In genomic region chr14:119965842-119966483, GRCm38 (mm10) we compare ENCODE assay signal across 9 mouse cellular contexts.
A peak's percentile ranks its signal among the peaks of the same experiment; 100 is the strongest.
DNase-seq lines count a peak whose midpoint lies in the region; ATAC-seq and TF ChIP-seq lines count a peak whose summit lies in the region.
"Had no signal": no experiment of that assay in that cellular context is flagged by ENCODE, and none has a peak within 500 bp of the region (broad histone marks: within the 10 kb centered on the region; RNA-seq: fewer than 3 reads in every experiment).

No protein-coding gene starts in this region.

- H3K27me3 ChIP-seq in lung, postnatal 0 days (replicated peaks; ENCODE audit: insufficient read depth, low read length), result no peaks in the 10 kb centered on the region
- H3K27me3 ChIP-seq: embryonic facial prominence, embryonic 15.5 days had no signal

- H3K4me2 ChIP-seq in lung, postnatal 0 days (replicated peaks; ENCODE audit: low read depth, low read length), result no peak overlapping the region
- H3K4me2 ChIP-seq: embryonic facial prominence, embryonic 15.5 days had no signal

- TF ChIP-seq CTCF in lung, postnatal 0 days (IDR thresholded peaks at IDR 0.05), result no peak

- no peak for ATAC-seq in lung, postnatal 0 days
- no peak for ATAC-seq in inflammation-experienced regulatory T-cells, adult 6 months

- DNase-seq in gastrocnemius, postnatal 10 days, result peak; percentile 22
- DNase-seq in gastrocnemius, adult 18-20 months (ENCODE audit: low spot score), result no peak
- DNase-seq in lung, postnatal 14 days, result peak; percentile 54
- no peak for DNase-seq in lung, postnatal 0 days (ENCODE audit: low spot score)
- peak; percentile 13 to 35 for DNase-seq in frontal cortex, postnatal 10 days (ENCODE audit: low spot score in 2 of 2)
- peak; percentile 68 to 80 for DNase-seq in right cerebral cortex, postnatal 10 days (ENCODE audit: low spot score in 2 of 2)
- no peak for DNase-seq in gastrocnemius, postnatal 36 days

- no peaks in the 10 kb centered on the region for H3K9me3 ChIP-seq in lung, postnatal 0 days (ENCODE audit: low read length)
- H3K9me3 ChIP-seq: embryonic facial prominence, embryonic 15.5 days had no signal

- no peaks in the 10 kb centered on the region for H3K36me3 ChIP-seq in lung, postnatal 0 days (ENCODE audit: insufficient read depth, low read length)
- H3K36me3 ChIP-seq: embryonic facial prominence, embryonic 15.5 days had no signal

- intact Hi-C loops in gastrocnemius, postnatal 36 days (cut with DNase I), result loop anchor here (2.0 kb wide), 1 partner anchor 15 kb away; no protein-coding TSS in a partner anchor

- H3K4me3 ChIP-seq in lung, postnatal 0 days (ENCODE audit: low read depth, low read length), result no peak overlapping the region
- H3K4me3 ChIP-seq: embryonic facial prominence, embryonic 15.5 days had no signal

- H3K27ac ChIP-seq in lung, postnatal 0 days (ENCODE audit: low read length), result no peak overlapping the region
- H3K27ac ChIP-seq: embryonic facial prominence, embryonic 15.5 days had no signal

- WGBS in lung, postnatal 0 days, result 71% methylated on average over 11 of the region's 11 CpGs

- no peaks in the 10 kb centered on the region for H3K4me1 ChIP-seq in lung, postnatal 0 days (ENCODE audit: insufficient read depth, low read depth, low read length)
- H3K4me1 ChIP-seq: embryonic facial prominence, embryonic 15.5 days had no signal

- no peak for TF ChIP-seq EP300 in lung, postnatal 0 days (IDR thresholded peaks at IDR 0.05)

- H3K9ac ChIP-seq in lung, postnatal 0 days (replicated peaks; ENCODE audit: low read depth), result no peak overlapping the region
- H3K9ac ChIP-seq: embryonic facial prominence, embryonic 15.5 days had no signal

Comparison
In these comparisons a context has a peak if more than half of its experiments do, and no peak if none do; other contexts are left out.
1. DNase-seq: peak in gastrocnemius, postnatal 10 days (single experiment), lung, postnatal 14 days (single experiment), frontal cortex, postnatal 10 days (2 of 2) and right cerebral cortex, postnatal 10 days (2 of 2); none in gastrocnemius, adult 18-20 months (single experiment), lung, postnatal 0 days (single experiment) and gastrocnemius, postnatal 36 days (0 of 2).